ENCODE assay signal across 8 mouse cellular contexts in the genomic region with DNA sequence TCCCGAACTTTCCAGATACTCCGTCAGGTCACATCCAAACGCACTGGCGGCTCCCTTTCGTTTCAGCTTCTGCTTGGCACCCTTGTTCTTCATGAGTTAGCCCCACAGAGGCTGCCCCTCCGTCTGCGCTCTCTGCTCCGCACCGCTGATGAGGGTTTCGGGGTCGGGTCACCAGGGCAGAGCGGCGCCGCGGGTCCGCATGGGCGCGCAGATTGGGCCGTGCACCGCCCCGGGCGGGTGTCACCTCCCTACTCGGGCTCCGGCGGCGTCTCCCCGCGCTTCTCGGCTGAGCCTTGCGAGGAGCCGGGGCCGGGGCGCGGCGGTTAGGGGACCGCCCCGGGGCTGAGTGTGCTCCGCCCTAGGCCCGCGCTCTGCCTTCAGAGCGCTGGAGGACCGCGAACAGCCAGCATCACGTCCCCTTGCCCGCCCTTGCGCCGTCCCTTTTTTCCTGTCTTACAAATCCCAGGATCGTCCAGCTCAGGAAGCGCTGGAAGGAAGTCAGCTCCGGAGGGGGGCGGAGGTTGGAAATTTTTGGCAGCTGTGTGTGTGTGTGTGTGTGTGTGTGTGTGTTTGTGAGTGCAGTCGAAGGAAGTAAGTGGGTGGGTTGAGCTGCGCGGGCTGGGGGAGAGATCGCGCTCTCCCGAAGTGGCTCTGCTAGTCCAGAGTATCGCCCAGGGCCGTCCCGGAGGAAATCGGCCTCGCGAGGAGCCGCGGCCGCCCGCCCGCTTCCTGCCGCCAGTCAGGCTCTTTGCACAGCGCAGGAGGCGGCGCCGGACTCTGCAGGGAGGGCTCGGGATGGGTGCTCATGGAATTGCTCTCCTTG. TPM values are rescaled to one million over a fixed set of nuclear protein-coding genes. Genes with fewer than 3 reads are reported as not detected.
A peak's percentile ranks its signal among the peaks of the same experiment; 100 is the strongest.
DNase-seq lines count a peak whose midpoint lies in the region.

Gene Arhgap31 (minus strand): TSS at position 694 of the 823 bp plus-strand sequence.

- H3K4me1 ChIP-seq in megakaryocyte, embryonic 14.5 days, result peaks cover 24% of the 10 kb centered on the region

- peaks cover 54% of the 10 kb centered on the region for H3K27me3 ChIP-seq in megakaryocyte, embryonic 14.5 days (replicated peaks)

- intact Hi-C loops in gastrocnemius, postnatal 14 days (cut with DNase I; ENCODE audit: low total_unique reads), result no loop called here
- intact Hi-C loops in left cerebral cortex, postnatal 10 days (cut with DNase I), result no loop called here

- peak within 1 kb of the TSS; percentile 93 for H3K4me3 ChIP-seq in megakaryocyte, embryonic 14.5 days (replicated peaks)

- peak; percentile 73 for DNase-seq in adipocyte (ENCODE audit: low spot score)
- peak; percentile 80 for DNase-seq in embryo, embryonic 10.5 days (ENCODE audit: low spot score)
- DNase-seq in gastrocnemius, postnatal 14 days, result peak; percentile 88
- peak; percentile 88 for DNase-seq in induced T-regulatory cell, adult 2 months (ENCODE audit: low read depth)
- peak; percentile 50 to 92 for DNase-seq in left cerebral cortex, postnatal 10 days (ENCODE audit: extremely low spot score in 1 of 2, low spot score in 2 of 2)
- DNase-seq in right cerebral cortex, adult 2 months (ENCODE audit: low spot score in 2 of 2), result peak; percentile 68 to 75
- DNase-seq in urinary bladder, adult 2 months (ENCODE audit: low spot score), result peak; percentile 77

- H3K9me3 ChIP-seq in megakaryocyte, embryonic 14.5 days, result no peaks in the 10 kb centered on the region

- no peaks in the 10 kb centered on the region for H3K36me3 ChIP-seq in megakaryocyte, embryonic 14.5 days (replicated peaks; ENCODE audit: low read length)

RNA-seq across cellular contexts. Expression of gene Arhgap31, which starts in this region (rescaled TPM):
- total RNA-seq in gastrocnemius, postnatal 14 days (2021), result 10 to 100 TPM; 20.8 to 22.6 TPM
- total RNA-seq in left cerebral cortex, postnatal 10 days (2021), result 10 to 100 TPM; 17.7 to 18.9 TPM
- 0.58 TPM in 1 of 2 replicates, not detected in the other for polyA plus RNA-seq in megakaryocyte, embryonic 14.5 days (2012; ENCODE audit: insufficient read depth, low replicate concordance)
- polyA plus RNA-seq in urinary bladder, adult 2 months (2012; rRNA removed), result 7.8 and 13.3 TPM in 2 replicates

Comparison
In these comparisons a context has a peak if more than half of its experiments do, and no peak if none do; other contexts are left out.
1. Peak in every context shown above with its lines: DNase-seq and H3K4me3 ChIP-seq.